In genomic region chr9:62540736-62541135, GRCm38 (mm10) we compare ENCODE assay signal across 9 mouse cellular contexts. TPM values are rescaled to one million over a fixed set of nuclear protein-coding genes. Genes with fewer than 3 reads are reported as not detected.
DNase-seq lines count a peak whose midpoint lies in the region; ATAC-seq and TF ChIP-seq lines count a peak whose summit lies in the region.
"Had no signal": no experiment of that assay in that cellular context is flagged by ENCODE, and none has a peak within 500 bp of the region (broad histone marks: within the 10 kb centered on the region; RNA-seq: fewer than 3 reads in every experiment).

No protein-coding gene starts in this region.

- H3K9me3 ChIP-seq in E14TG2a.4 (ENCODE audit: low read length): no peaks in the 10 kb centered on the region
- no peaks in the 10 kb centered on the region for H3K9me3 ChIP-seq in forebrain, embryonic 16.5 days (ENCODE audit: control insufficient read depth, low read length)
- H3K9me3 ChIP-seq: heart, embryonic 15.5 days had no signal

- TF ChIP-seq POLR2A in brain, embryonic 14.5 days (IDR thresholded peaks at IDR 0.05; ENCODE audit: borderline replicate concordance, extremely low read depth, insufficient read depth, insufficient read length, poor library complexity, severe bottlenecking): no peak

- H3K27me3 ChIP-seq in E14TG2a.4 (ENCODE audit: insufficient read depth, low read length): peaks cover 55% of the 10 kb centered on the region
- H3K27me3 ChIP-seq in forebrain, embryonic 16.5 days (replicated peaks; ENCODE audit: control insufficient read depth, insufficient read depth, low read length): no peaks in the 10 kb centered on the region

- no peaks in the 10 kb centered on the region for H3K36me3 ChIP-seq in E14TG2a.4 (ENCODE audit: insufficient read depth, low read length)
- no peaks in the 10 kb centered on the region for H3K36me3 ChIP-seq in forebrain, embryonic 16.5 days (ENCODE audit: control insufficient read depth, insufficient read depth)
- H3K36me3 ChIP-seq: heart, embryonic 15.5 days had no signal

- peak; percentile 57 for ATAC-seq in forebrain, embryonic 16.5 days
- no peak for ATAC-seq in inflammation-experienced regulatory T-cells, adult 6 months

- no peak for TF ChIP-seq CTCF in E14TG2a.4 (conservative IDR thresholded peaks at IDR 0.05; ENCODE audit: low read length)
- no peak for TF ChIP-seq CTCF in brain, embryonic 14.5 days (IDR thresholded peaks at IDR 0.05; ENCODE audit: borderline replicate concordance, extremely low read depth, insufficient read depth, insufficient read length)

- peak overlapping the region; percentile 93 for H3K27ac ChIP-seq in forebrain, embryonic 16.5 days (ENCODE audit: low read length)
- H3K27ac ChIP-seq: heart, embryonic 15.5 days had no signal

- peak overlapping the region; percentile 60 for H3K4me3 ChIP-seq in E14TG2a.4 (replicated peaks; ENCODE audit: low read length)
- H3K4me3 ChIP-seq in forebrain, embryonic 16.5 days (replicated peaks; ENCODE audit: low read length): no peak overlapping the region
- H3K4me3 ChIP-seq: heart, embryonic 15.5 days had no signal

- H3K4me2 ChIP-seq in forebrain, embryonic 16.5 days (ENCODE audit: low read length): peak overlapping the region; percentile 25; the same call in 1 of the 2 replicates
- H3K4me2 ChIP-seq: heart, embryonic 15.5 days had no signal

- H3K4me1 ChIP-seq in E14TG2a.4 (replicated peaks; ENCODE audit: low read depth, low read length): peaks cover 65% of the 10 kb centered on the region
- peaks cover 68% of the 10 kb centered on the region for H3K4me1 ChIP-seq in forebrain, embryonic 16.5 days (replicated peaks; ENCODE audit: control insufficient read depth, insufficient read depth, low read length)

- H3K9ac ChIP-seq in forebrain, embryonic 16.5 days (replicated peaks; ENCODE audit: low read depth, low read length): peak overlapping the region; percentile 22; the same call in 1 of the 2 replicates
- H3K9ac ChIP-seq: heart, embryonic 15.5 days had no signal

- WGBS in forebrain, embryonic 16.5 days: 13% methylated on average over 10 of the region's 10 CpGs

- intact Hi-C loops in left cerebral cortex, postnatal 36 days (cut with DNase I): no loop called here

- peak; percentile 96 for DNase-seq in brain, embryonic 14.5 days (ENCODE audit: low read depth)
- peak; percentile 82 to 86 for DNase-seq in left cerebral cortex, postnatal 36 days (ENCODE audit: low spot score in 2 of 2)
- DNase-seq in right cerebral cortex, postnatal 25 days: peak; percentile 83
- no peak for DNase-seq in adrenal gland, adult 8-10 months
- DNase-seq in MN1 (ENCODE audit: low spot score): no peak

RNA-seq across cellular contexts. Expression of gene Coro2b, which starts 3.9 kb away (rescaled TPM):
- 67.4 and 92.7 TPM in 2 replicates for polyA plus RNA-seq in brain, embryonic 14.5 days (2012; rRNA removed)
- 41.7 and 44.9 TPM in 2 replicates for polyA plus RNA-seq in forebrain, embryonic 16.5 days (2015; fragmentation: Nextera tagmentation; extraction: Ambion mirVana)
- 100 to 1,000 TPM; 171 to 177 TPM for total RNA-seq in left cerebral cortex, postnatal 36 days (2021)
- total RNA-seq in adrenal gland, adult 8-10 months (2022): 10 to 100 TPM; 12.4 to 20.2 (median 18.2) TPM
- polyA plus RNA-seq in inflammation-experienced regulatory T-cells, adult 6 months (2017; shearing (Covaris generic)): 1 to 10 TPM in 2 of 3 experiments, under 1 TPM in 1; 0.33 to 3.8 (median 1.2) TPM

Comparison
In these comparisons a context has a peak if more than half of its experiments do, and no peak if none do; other contexts are left out.
1. DNase-seq: peak in brain, embryonic 14.5 days (single experiment), left cerebral cortex, postnatal 36 days (2 of 2) and right cerebral cortex, postnatal 25 days (single experiment); none in adrenal gland, adult 8-10 months (single experiment) and MN1 (single experiment).